Mouse (Mus musculus): Measurements from ENCODE around the gene Slc19a1. TPM values are rescaled to one million over a fixed set of nuclear protein-coding genes. Genes with fewer than 3 reads are reported as not detected.

The Slc19a1 gene
- polyA plus RNA-seq, 1 experiment from 2014 or later: 9.6 TPM

DNA sequence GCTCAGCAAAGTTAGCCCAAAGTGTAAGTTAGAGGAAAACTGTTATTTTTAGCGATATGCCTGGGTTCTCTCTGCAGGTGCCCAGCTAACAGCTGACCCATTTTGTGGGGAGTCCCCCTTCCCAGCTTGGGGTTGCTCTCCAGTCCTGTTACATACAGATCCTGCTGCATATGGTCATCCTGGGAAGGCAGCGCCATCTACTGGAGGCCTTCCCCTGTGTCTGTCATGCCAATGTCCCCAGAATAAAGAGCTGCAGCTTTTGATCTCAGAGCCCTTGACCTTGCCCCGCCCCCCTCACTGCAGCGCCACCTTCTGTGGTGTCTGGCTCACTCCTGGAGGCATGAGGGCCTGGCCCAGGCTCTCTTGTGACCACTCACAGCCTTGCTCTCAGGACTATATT is 38.0 kb downstream of the Slc19a1 start:
- H3K36me3 ChIP-seq: peaks cover 16% of the 10 kb centered on the region
- no peak overlapping the region for H3K4me3 ChIP-seq
- H3K4me2 ChIP-seq: no peak overlapping the region
- H3K4me1 ChIP-seq (replicated peaks): peaks cover 2% of the 10 kb centered on the region; the same call in 1 of the 2 replicates
- no peak overlapping the region for H3K27ac ChIP-seq
- H3K9ac ChIP-seq: no peak overlapping the region
- H3K27me3 ChIP-seq: no peaks in the 10 kb centered on the region
- 53% methylated on average over 4 of the region's 4 CpGs for WGBS
- no peaks in the 10 kb centered on the region for H3K9me3 ChIP-seq (replicated peaks)
- no peak for ATAC-seq (replicated peaks; ENCODE audit: insufficient number of reproducible peaks, insufficient read depth, low FRiP score, low read depth)

DNA sequence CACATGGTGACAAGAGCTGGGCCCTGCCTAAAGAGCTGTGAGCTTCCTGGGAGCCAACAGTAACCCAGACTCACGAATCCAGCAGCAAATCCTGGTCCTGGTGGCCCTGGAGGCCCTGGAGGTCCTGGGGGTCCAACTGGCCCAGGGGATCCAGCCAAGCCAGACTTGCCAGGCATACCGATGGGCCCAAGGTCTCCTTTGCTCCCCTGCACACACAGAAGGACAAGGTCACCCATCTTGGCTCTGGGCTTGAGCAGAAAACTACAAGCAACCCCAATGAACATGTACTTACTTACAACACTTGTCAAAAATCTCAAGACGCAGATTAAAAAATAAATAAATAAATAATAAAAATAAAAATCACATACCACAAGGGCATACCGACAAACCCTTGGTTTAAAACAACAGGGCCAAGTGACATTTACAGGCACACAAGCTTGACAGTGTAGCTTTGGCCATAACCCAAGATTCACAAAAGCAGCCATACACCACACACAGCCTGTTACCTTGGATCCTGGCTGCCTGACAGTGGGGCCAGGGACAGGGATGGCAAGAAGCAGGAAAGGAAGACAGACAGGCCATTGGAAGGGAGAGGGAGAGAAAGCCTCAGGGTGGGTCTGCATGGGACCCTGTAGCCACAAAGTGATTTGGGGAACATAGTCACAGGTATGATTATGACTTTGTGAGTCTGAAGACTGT is 42.4 kb downstream of the Slc19a1 start:
- 76% methylated on average over 4 of the region's 4 CpGs for WGBS
- H3K36me3 ChIP-seq: peaks cover 13% of the 10 kb centered on the region; the same call in 1 of the 2 replicates

DNA sequence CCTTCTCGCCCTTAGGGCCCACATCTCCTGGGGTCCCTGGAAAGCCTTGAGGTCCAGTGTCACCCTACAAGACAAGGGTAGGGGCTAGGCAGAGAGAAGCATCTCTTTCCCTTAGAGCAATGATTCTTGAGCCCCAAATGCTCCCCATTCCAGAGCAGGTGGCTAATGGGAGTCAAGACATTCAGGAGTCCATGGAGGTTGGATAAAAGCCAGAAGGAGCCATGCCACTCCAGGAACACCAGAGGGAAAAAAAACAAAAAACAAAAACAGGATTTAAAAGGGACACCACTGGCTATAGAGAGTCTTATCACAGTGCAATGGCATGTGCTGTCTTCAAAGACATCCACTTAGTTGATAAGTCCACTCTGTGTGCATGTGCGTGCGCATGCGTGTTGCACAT is 46.4 kb downstream of the Slc19a1 start:
- WGBS: 94% methylated on average over 4 of the region's 4 CpGs
- H3K27ac ChIP-seq: no peak overlapping the region
- H3K36me3 ChIP-seq: no peaks in the 10 kb centered on the region; the same call in 1 of the 2 replicates
- ATAC-seq (replicated peaks; ENCODE audit: insufficient number of reproducible peaks, insufficient read depth, low FRiP score, low read depth): no peak
- H3K4me3 ChIP-seq: no peak overlapping the region
- peaks cover 6% of the 10 kb centered on the region for H3K4me1 ChIP-seq (replicated peaks)
- H3K4me2 ChIP-seq: no peak overlapping the region
- H3K9me3 ChIP-seq (replicated peaks): no peaks in the 10 kb centered on the region
- no peak overlapping the region for H3K9ac ChIP-seq
- H3K27me3 ChIP-seq: no peaks in the 10 kb centered on the region

More for the DNA sequence above, 42.4 kb downstream of the Slc19a1 start:
- H3K27me3 ChIP-seq: no peaks in the 10 kb centered on the region
- 0 out of 2 replicates have a peak, but pooled peaks have one; percentile 27 for ATAC-seq (replicated peaks; ENCODE audit: insufficient number of reproducible peaks, insufficient read depth, low FRiP score, low read depth)
- H3K9me3 ChIP-seq (replicated peaks): no peaks in the 10 kb centered on the region
- H3K4me3 ChIP-seq: no peak overlapping the region
- no peak overlapping the region for H3K9ac ChIP-seq
- peaks cover 2% of the 10 kb centered on the region; the same call in 1 of the 2 replicates for H3K4me1 ChIP-seq (replicated peaks)
- no peak overlapping the region for H3K4me2 ChIP-seq
- no peak overlapping the region for H3K27ac ChIP-seq

DNA sequence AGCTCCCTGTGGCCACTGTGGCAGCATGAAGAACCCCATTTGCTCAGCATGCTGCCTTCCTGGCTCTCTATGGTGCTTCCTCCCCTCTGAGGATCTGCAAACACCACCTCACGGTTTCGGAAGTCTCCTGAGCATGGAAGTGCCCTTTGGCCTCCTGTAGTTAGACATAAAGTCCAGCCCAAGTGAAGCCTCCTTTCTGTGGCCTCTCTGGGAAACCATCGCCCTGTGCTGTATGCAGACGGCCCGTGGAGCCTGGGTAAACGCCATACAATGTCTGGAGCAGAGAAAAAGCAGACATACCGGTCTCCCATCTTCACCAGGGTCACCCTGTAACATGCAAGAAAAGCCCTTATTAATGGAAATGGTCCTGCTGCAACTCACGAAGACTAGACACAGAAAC is 46.9 kb downstream of the Slc19a1 start:
- Histone ChIP-seq H3K9me3 (replicated peaks) (no peaks in the 10 kb centered on the region), H3K27me3 (no peaks in the 10 kb centered on the region), H3K4me1 (replicated peaks) (peaks cover 6% of the 10 kb centered on the region), H3K9ac (no peak overlapping the region), H3K4me2 (no peak overlapping the region), H3K4me3 (no peak overlapping the region), H3K27ac (no peak overlapping the region), H3K36me3 (no peaks in the 10 kb centered on the region; the same call in 1 of the 2 replicates)
- 80% methylated on average over 8 of the region's 8 CpGs for WGBS
- ATAC-seq (replicated peaks; ENCODE audit: insufficient number of reproducible peaks, insufficient read depth, low FRiP score, low read depth): no peak

DNA sequence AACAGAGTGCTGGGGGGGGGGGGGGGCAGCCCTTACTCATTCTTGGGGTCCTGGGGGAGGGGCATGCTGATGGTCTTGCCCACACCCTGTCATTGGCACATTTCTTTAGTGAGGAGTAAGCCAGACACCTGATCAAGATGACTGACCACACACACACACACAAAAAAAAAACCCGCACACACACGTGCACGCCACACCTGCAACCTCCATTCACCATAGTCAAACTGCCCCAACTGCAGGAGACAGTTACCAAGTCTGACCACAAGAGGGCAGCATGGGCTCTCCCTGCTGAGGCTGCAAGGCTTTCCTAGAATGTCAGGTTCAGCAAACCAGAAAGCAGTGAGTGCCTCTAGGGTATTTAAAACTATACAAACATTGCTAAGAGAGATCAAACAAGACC is 50.4 kb downstream of the Slc19a1 start:
- Histone ChIP-seq H3K27ac (no peak overlapping the region), H3K9me3 (replicated peaks) (no peaks in the 10 kb centered on the region), H3K4me1 (replicated peaks) (peaks cover 5% of the 10 kb centered on the region; the same call in 1 of the 2 replicates), H3K4me3 (no peak overlapping the region), H3K4me2 (no peak overlapping the region), H3K9ac (no peak overlapping the region), H3K36me3 (peaks cover 3% of the 10 kb centered on the region; the same call in 1 of the 2 replicates), H3K27me3 (no peaks in the 10 kb centered on the region)
- 22% methylated on average over 3 of the region's 3 CpGs for WGBS
- 0 out of 2 replicates have a peak, but pooled peaks have one; percentile 15 for ATAC-seq (replicated peaks; ENCODE audit: insufficient number of reproducible peaks, insufficient read depth, low FRiP score, low read depth)

DNA sequence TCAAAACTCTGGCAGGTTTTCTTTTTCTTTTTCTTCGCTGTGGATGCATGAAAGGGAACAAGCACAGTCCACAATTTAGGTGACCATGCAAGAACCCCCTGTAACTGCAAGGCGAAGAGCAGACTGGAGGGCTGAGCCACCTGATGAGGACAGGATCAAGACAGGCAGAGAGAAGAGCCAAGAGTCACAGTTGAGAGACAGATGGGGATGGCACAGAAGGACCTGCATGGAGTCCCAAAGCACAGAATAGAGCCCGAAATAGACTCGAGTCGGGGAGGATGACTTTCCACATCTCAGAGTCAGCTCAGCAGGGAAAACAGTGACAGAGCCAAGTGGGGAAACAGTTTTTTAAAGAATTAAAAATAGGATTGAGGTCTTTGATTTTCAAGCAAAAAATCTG is 50.9 kb downstream of the Slc19a1 start:
- ATAC-seq (replicated peaks; ENCODE audit: insufficient number of reproducible peaks, insufficient read depth, low FRiP score, low read depth): no peak
- Histone ChIP-seq H3K9ac (no peak overlapping the region), H3K4me1 (replicated peaks) (peaks cover 5% of the 10 kb centered on the region; the same call in 1 of the 2 replicates), H3K27ac (no peak overlapping the region), H3K27me3 (no peaks in the 10 kb centered on the region), H3K9me3 (replicated peaks) (no peaks in the 10 kb centered on the region), H3K36me3 (peaks cover 3% of the 10 kb centered on the region; the same call in 1 of the 2 replicates), H3K4me3 (no peak overlapping the region), H3K4me2 (no peak overlapping the region)
- WGBS: 62% methylated on average over 5 of the region's 5 CpGs

DNA sequence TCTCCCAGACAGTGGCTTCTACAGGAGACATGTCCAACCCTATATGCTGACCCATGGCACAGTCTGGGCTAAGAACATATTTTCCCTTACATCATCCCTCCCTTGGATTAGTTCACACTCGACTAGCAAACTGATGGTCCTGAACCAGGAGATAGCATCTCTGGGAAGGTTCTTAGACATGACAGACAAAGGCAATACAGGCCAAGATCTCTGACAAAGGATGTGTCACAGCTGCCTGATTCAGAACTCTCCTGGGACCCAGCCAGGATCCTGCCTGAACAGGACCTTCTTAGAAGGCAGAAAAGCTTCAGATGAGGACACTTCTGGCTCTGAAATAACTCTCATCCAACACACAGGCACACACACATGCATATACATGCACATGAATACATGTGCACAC is 52.5 kb downstream of the Slc19a1 start:
- H3K36me3 ChIP-seq: 0 out of 2 replicates have a peak, but pooled peaks cover 3% of the 10 kb centered on the region
- peaks cover 10% of the 10 kb centered on the region for H3K4me1 ChIP-seq (replicated peaks)
- H3K9ac ChIP-seq: no peak overlapping the region
- no peak overlapping the region for H3K4me2 ChIP-seq
- H3K27ac ChIP-seq: no peak overlapping the region
- no peak for ATAC-seq (replicated peaks; ENCODE audit: insufficient number of reproducible peaks, insufficient read depth, low FRiP score, low read depth)
- no peak overlapping the region for H3K4me3 ChIP-seq
- H3K9me3 ChIP-seq (replicated peaks): no peaks in the 10 kb centered on the region
- WGBS: 31% methylated on average over 1 of the region's 1 CpGs
- no peaks in the 10 kb centered on the region for H3K27me3 ChIP-seq

DNA sequence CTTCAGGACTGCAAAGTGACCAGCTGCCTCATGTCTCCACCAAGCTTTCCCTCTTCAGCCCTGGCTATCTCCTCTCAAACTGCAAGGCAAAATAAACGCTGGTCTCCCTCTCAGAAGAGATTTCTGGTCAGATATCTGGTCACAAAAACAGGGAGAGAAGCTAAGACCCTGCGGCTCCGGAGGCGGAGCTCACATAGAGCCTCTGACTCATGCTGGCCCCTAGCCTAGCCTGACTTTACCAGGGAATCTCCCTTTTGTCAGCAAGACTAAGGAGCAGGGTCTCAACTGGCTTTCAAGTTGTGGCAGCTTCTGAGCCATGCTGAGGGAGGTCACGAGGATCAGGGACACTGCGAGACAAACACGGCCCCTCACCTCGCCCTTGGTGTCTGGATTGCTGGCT is 57.3 kb downstream of the Slc19a1 start:
- H3K36me3 ChIP-seq: peaks cover 10% of the 10 kb centered on the region; the same call in 1 of the 2 replicates
- H3K27ac ChIP-seq: peak overlapping the region; percentile 73
- peak overlapping the region; percentile 20; the same call in 1 of the 2 replicates for H3K9ac ChIP-seq
- no peaks in the 10 kb centered on the region for H3K27me3 ChIP-seq
- H3K9me3 ChIP-seq (replicated peaks): no peaks in the 10 kb centered on the region
- WGBS: 31% methylated on average over 8 of the region's 8 CpGs
- peaks cover 17% of the 10 kb centered on the region for H3K4me1 ChIP-seq (replicated peaks)
- peak; percentile 35 for ATAC-seq (replicated peaks; ENCODE audit: insufficient number of reproducible peaks, insufficient read depth, low FRiP score, low read depth)
- H3K4me3 ChIP-seq: peak overlapping the region; percentile 18; the same call in 1 of the 2 replicates
- peak overlapping the region; percentile 50 for H3K4me2 ChIP-seq

DNA sequence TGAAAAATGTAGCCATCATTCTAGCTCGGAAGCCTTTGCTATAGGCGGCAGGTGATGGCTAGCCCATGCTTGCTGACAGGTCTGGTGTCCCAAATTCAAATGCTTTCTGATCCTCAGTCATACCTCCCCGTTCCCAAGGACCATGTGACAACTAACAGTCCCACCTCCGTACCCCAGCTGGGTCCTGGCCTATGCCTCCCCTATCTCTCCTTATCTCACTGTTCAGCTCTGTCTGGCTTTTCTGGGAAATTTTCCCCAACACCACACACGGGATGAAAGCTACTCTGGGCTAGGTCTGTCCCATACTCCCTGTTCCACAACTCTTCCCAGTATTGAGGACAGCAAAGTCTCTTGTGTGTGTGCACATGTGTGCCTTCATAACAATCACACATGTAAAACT is 58.0 kb downstream of the Slc19a1 start:
- 0 out of 2 replicates have a peak, but pooled peaks have one; percentile 24 for ATAC-seq (replicated peaks; ENCODE audit: insufficient number of reproducible peaks, insufficient read depth, low FRiP score, low read depth)

DNA sequence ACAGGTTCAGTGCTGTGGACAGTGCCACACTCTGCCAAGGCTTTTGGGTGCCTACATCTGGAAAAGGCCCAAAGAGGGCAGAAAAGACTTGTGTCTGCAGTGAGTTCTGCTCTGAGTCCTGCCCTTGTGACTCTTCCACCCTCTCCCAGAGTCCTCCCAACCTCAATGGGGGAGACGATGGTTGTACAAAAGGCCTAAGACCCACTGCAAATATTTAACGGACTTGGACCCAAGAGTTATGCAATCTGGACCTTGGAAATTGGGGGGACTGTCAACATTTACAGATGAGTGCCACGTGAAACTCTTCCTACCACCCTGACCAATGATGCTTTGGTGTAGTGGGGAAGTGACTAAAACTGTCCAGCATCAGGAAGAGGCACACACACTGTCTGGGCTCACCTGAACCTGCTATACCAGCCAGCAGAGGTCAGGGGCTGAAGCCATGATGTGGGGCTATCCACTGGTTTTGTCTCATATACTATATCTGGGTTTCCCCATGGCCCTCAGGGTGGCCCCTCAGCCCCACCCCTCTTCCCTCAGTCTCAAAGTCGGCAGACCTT is 59.6 kb downstream of the Slc19a1 start:
- Histone ChIP-seq H3K4me1 (replicated peaks) (peaks cover 17% of the 10 kb centered on the region), H3K4me2 (no peak overlapping the region), H3K9ac (no peak overlapping the region), H3K36me3 (peaks cover 9% of the 10 kb centered on the region; the same call in 1 of the 2 replicates), H3K27ac (no peak overlapping the region), H3K9me3 (replicated peaks) (no peaks in the 10 kb centered on the region), H3K4me3 (no peak overlapping the region), H3K27me3 (no peaks in the 10 kb centered on the region)
- no peak for ATAC-seq (replicated peaks; ENCODE audit: insufficient number of reproducible peaks, insufficient read depth, low FRiP score, low read depth)
- 75% methylated on average over 4 of the region's 4 CpGs for WGBS

More for the DNA sequence above, 58.0 kb downstream of the Slc19a1 start:
- H3K27ac ChIP-seq: peak overlapping the region; percentile 73
- peaks cover 17% of the 10 kb centered on the region for H3K4me1 ChIP-seq (replicated peaks)
- H3K9me3 ChIP-seq (replicated peaks): no peaks in the 10 kb centered on the region
- peak overlapping the region; percentile 50 for H3K4me2 ChIP-seq
- 28% methylated on average over 5 of the region's 5 CpGs for WGBS
- no peaks in the 10 kb centered on the region for H3K27me3 ChIP-seq
- no peak overlapping the region for H3K4me3 ChIP-seq
- 0 out of 2 replicates have a peak overlapping the region, but pooled peaks have one; percentile 20 for H3K9ac ChIP-seq
- peaks cover 10% of the 10 kb centered on the region; the same call in 1 of the 2 replicates for H3K36me3 ChIP-seq

DNA sequence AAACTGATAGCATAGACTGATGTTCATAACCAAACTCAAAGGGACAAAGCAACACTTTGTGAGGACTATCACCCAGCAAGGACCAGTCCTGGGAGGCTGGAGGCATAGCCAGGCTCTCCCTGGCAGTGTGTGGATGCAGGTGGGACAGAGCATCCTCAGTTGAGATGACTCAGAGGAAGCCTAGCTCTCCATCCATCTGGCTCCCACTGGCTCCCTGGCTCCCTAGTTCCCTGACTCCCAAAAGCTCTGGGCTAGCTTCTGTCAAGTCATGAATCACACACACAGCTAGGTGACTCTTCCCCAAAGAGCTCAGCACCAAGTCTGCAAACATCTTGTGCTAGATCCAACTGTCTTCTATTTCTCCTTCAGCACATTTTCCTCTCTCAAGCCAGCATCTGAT is 61.8 kb downstream of the Slc19a1 start:
- H3K9me3 ChIP-seq (replicated peaks): no peaks in the 10 kb centered on the region
- ATAC-seq (replicated peaks; ENCODE audit: insufficient number of reproducible peaks, insufficient read depth, low FRiP score, low read depth): no peak
- H3K4me1 ChIP-seq (replicated peaks): peaks cover 37% of the 10 kb centered on the region
- no peak overlapping the region for H3K9ac ChIP-seq
- H3K27ac ChIP-seq: no peak overlapping the region
- no peak overlapping the region for H3K4me2 ChIP-seq
- H3K4me3 ChIP-seq: no peak overlapping the region
- peaks cover 6% of the 10 kb centered on the region; the same call in 1 of the 2 replicates for H3K36me3 ChIP-seq
- H3K27me3 ChIP-seq: no peaks in the 10 kb centered on the region

All from heart, embryonic 15.5 days (tissue).